Mouse (Mus musculus) midbrain, postnatal 0 days (tissue): ENCODE measurements around the gene Gdpd4. TPM values are rescaled to one million over a fixed set of nuclear protein-coding genes. Genes with fewer than 3 reads are reported as not detected.

Source experiments
- ATAC-seq: fragments of 200-750 bp; cut with Nextera tagmentation; 2 replicates; pipeline ENCODE4 v1.8.0; 2017; ENCODE audit warnings: moderate number of reproducible peaks, mild to moderate bottlenecking, moderate TSS enrichment, moderate library complexity; ENCODE audit not compliant: low FRiP score
- DNase-seq: peaks from one replicate; pipeline ENCODE4 v3.0.0-alpha.2; 2015; ENCODE audit warnings: low spot score
- H3K27ac ChIP-seq: fragments of 300-500 bp; sonication (generic); 2 replicates; pipeline ENCODE4 v1.5.1; 2014; ENCODE audit warnings: low read depth, mild to moderate bottlenecking, low read length, mixed read lengths
- H3K27me3 ChIP-seq: fragments of 300-500 bp; sonication (generic); 2 replicates; pipeline ENCODE4 v1.6.1; 2014; ENCODE audit warnings: low read length, control low read depth, mixed read lengths; ENCODE audit not compliant: insufficient read depth
- H3K36me3 ChIP-seq: fragments of 300-500 bp; sonication (generic); 2 replicates; pipeline ENCODE4 v1.6.1; 2014; ENCODE audit warnings: low read length, control low read depth, mixed read lengths; ENCODE audit not compliant: insufficient read depth
- H3K4me1 ChIP-seq: fragments of 300-500 bp; sonication (generic); 2 replicates; pipeline ENCODE4 v1.6.1; 2014; ENCODE audit warnings: mild to moderate bottlenecking, control low read depth, antibody characterized with exemption, low read length, mixed read lengths; ENCODE audit not compliant: insufficient read depth
- H3K4me2 ChIP-seq: fragments of 300-500 bp; sonication (generic); 2 replicates; pipeline ENCODE4 v1.6.1; 2014; ENCODE audit warnings: low read depth, mild to moderate bottlenecking, low read length, mixed read lengths; ENCODE audit not compliant: poor library complexity, severe bottlenecking
- H3K4me3 ChIP-seq: fragments of 300-500 bp; sonication (generic); 2 replicates; pipeline ENCODE4 v1.5.1; 2014; ENCODE audit warnings: low read depth, mild to moderate bottlenecking, low read length, moderate library complexity
- H3K9ac ChIP-seq: fragments of 300-500 bp; sonication (generic); replicated peaks from 2 replicates; pipeline ENCODE4 v1.6.1; 2014; ENCODE audit warnings: mild to moderate bottlenecking, low read length, moderate library complexity, mixed read lengths; ENCODE audit not compliant: poor library complexity, severe bottlenecking
- H3K9me3 ChIP-seq: fragments of 300-500 bp; sonication (generic); 2 replicates; pipeline ENCODE4 v1.6.1; 2016; ENCODE audit warnings: low read length, control low read depth
- CTCF ChIP-seq: IDR thresholded peaks from 2 replicates; pipeline ENCODE4 v1.5.1; 2016; ENCODE audit warnings: antibody characterized with exemption, mild to moderate bottlenecking
- WGBS: fragments of 180-500 bp; shearing (Covaris S2); extraction: QIAGEN DNeasy Blood & Tissue Kit; methylation state at CpG from one replicate; pipeline ENCODE4 v1.1.7; 2014; 5-methylcytosine and 5-hydroxymethylcytosine counted together
- polyA plus RNA-seq: library from polyadenylated mRNA; unstranded; fragments of >200 nt; fragmentation: Nextera tagmentation; extraction: Ambion mirVana; gene quantifications from 2 replicates; pipeline ENCODE4 v1.2.1, GENCODE M21; 2015
- total RNA-seq: library from RNA; depleted of rRNA; stranded (reverse); fragments of >200 nt; gene quantifications from 2 replicates; pipeline ENCODE4 v1.2.3, GENCODE M21; 2014; rRNA removed

Gdpd4 gene
- total and polyA plus RNA-seq, 2 experiments from 2014 or later = not detected

DNA sequence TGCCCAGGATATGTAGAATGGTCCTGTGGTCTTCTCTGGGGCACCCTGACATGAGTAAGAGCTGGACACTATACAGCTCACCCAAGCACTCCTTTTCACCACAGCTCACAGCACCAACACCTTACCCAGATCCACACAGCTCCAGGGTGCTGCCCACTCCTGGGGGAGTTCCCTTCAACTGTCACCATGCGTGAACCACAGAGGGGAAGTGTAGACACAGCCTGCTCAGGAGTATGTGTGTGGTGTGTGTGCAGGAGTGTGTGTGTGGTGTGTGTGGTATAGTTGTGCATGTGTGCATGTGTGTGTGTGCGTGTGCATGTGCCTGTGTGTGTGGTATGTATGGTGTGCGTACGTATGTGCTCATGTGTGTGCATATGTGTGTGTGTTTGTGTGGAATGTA lies 176.1 kb downstream of the Gdpd4 start:
- WGBS = 93% methylated on average over 4 of the region's 4 CpGs
- no peaks in the 10 kb centered on the region for H3K4me1 ChIP-seq
- no peak overlapping the region for H3K4me2 ChIP-seq
- TF ChIP-seq CTCF = no peak
- H3K9me3 ChIP-seq = no peaks in the 10 kb centered on the region
- H3K36me3 ChIP-seq = peaks cover 17% of the 10 kb centered on the region; the same call in 1 of the 2 replicates
- H3K27me3 ChIP-seq = no peaks in the 10 kb centered on the region
- ATAC-seq = no peak
- DNase-seq = no peak
- no peak overlapping the region for H3K27ac ChIP-seq
- no peak overlapping the region for H3K4me3 ChIP-seq
- H3K9ac ChIP-seq = no peak overlapping the region

GRCm38 (mm10) chr7:98097557-98097956 lies 177.8 kb downstream of the Gdpd4 start:
- Histone ChIP-seq H3K4me2 (no peak overlapping the region), H3K4me3 (no peak overlapping the region), H3K9ac (no peak overlapping the region), H3K4me1 (peaks cover 4% of the 10 kb centered on the region; the same call in 1 of the 2 replicates), H3K9me3 (no peaks in the 10 kb centered on the region), H3K27me3 (no peaks in the 10 kb centered on the region), H3K36me3 (peaks cover 10% of the 10 kb centered on the region; the same call in 1 of the 2 replicates), H3K27ac (no peak overlapping the region)
- 96% methylated on average over 8 of the region's 8 CpGs for WGBS
- ATAC-seq (no peak), DNase-seq (no peak)
- no peak for TF ChIP-seq CTCF

Other genes starting within 250 kb of the Gdpd4 start
- gene Clns1a, start 223.3 kb upstream of the Gdpd4 start, total RNA-seq = 90.2 and 101 TPM in 2 replicates
- 157 and 162 TPM in 2 replicates for gene Clns1a, start 223.3 kb upstream of the Gdpd4 start, polyA plus RNA-seq
- 13.5 and 13.7 TPM in 2 replicates for gene Aqp11, start 181.7 kb upstream of the Gdpd4 start, total RNA-seq
- gene Aqp11, start 181.7 kb upstream of the Gdpd4 start, polyA plus RNA-seq = 24.0 and 25.4 TPM in 2 replicates
- 162 and 193 TPM in 2 replicates for gene Pak1, start 131.4 kb upstream of the Gdpd4 start, total RNA-seq
- gene Pak1, start 131.4 kb upstream of the Gdpd4 start, polyA plus RNA-seq = 131 TPM in 2 replicates
- 66.0 and 74.3 TPM in 2 replicates for gene Myo7a, start 199.6 kb downstream of the Gdpd4 start, total RNA-seq
- gene Myo7a, start 199.6 kb downstream of the Gdpd4 start, polyA plus RNA-seq = 11.1 and 14.6 TPM in 2 replicates
- 0.55 and 0.57 TPM in 2 replicates for gene Omp, start 225.5 kb downstream of the Gdpd4 start, total RNA-seq
- gene Omp, start 225.5 kb downstream of the Gdpd4 start, polyA plus RNA-seq = 0.22 and 0.46 TPM in 2 replicates